Mouse (Mus musculus) adrenal gland, adult 8-10 months (tissue): ENCODE measurements at regions not wholly inside any gene's neighbourhood (a gene's known extent, or its start where the extent isn't known, plus 50 kb on each side); places are given as distances from the start of the nearest gene placed in this dataset.

ENCODE experiments used
- DNase-seq: peaks from one replicate; pipeline ENCODE4 v3.0.0; 2022

DNA sequence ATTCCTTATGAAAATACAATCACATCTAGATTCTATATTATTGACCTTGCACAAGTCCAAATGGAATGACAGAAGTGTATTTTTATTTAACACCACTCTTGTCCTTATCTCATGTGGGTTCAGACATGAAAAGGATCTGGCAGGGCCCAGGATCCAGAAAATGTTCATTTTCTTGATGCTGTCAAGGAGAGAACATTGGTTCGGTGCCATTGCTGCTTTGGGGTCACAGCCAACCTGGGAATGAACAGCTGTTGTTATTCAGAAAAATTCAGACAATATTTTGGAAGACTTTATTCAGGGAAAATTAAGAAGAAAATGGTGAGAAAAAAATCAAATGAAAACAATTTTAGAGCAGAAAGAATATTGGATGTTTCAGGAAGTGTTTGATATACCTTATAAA, 590.0 kb downstream of the Iqcm start:
- DNase-seq: no peak

DNA sequence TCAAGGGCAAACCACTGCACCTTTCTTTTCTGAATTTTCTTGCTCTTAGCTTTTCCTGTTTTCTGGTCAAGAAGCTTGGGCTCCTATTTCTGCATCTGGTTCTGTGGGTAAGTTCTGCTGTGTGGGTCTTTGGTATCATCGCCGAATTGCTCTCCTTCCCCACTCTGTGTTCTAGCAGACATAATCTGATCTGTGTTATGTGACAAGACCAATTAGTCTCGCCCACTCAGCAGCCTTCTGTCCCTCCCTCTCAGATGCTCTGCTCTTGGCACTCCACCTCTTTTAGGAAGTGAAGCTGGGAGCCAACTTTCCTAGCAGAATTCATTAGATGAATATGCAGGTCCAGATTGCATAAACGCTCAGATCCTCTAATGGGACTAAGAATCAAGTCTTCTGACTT, 603.5 kb downstream of the Iqcm start:
- no peak for DNase-seq

DNA sequence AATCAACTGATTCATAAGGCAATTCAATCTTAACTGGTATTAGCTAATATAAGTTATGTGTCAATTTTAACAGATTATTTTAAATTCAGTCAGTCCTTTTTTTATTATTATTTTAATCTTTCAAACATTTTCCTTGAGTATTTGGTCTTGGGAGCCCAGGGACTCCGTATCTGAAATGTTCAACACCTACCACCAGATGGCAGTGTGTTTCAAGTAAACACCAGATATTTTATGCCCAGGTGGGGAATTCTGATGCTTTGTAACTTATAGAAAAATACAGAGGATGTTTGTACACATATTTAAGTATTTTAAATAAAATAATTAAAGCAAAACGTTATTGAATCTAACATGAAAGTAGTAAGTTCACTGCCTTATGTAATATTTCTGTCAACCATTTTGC, 619.2 kb downstream of the Iqcm start:
- DNase-seq: no peak

DNA sequence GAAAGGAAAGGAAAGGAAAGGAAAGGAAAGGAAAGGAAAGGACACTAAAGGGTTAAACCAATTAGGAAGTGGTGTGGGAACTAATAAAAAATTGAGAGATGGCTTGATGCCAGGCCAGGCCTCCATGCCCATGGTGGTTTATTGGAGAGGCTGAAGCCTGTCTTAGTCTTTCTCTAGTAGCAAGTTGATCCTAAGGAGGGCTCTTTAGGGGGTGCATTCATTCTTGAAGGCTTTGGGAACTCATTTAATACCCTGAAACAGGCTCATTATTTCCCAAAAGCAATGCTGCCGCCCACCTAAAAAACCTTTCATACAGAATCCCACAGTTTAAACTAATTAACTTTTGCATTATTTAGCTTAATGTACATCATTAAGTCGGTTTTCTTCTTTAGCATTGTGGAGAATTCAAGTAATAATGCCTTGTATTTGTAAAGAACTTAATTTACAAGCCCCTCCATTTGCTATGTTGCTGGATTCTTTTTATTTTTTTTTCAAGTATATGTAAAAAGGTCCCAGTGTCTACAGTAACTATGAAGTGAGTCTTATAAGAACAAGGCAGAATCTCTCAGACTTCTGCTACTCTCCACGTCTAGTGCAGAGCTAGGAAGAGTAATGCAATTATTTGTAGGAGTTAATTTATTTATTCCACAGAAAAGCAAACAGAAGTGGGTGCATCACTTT, 624.3 kb downstream of the Iqcm start:
- DNase-seq: no peak

DNA sequence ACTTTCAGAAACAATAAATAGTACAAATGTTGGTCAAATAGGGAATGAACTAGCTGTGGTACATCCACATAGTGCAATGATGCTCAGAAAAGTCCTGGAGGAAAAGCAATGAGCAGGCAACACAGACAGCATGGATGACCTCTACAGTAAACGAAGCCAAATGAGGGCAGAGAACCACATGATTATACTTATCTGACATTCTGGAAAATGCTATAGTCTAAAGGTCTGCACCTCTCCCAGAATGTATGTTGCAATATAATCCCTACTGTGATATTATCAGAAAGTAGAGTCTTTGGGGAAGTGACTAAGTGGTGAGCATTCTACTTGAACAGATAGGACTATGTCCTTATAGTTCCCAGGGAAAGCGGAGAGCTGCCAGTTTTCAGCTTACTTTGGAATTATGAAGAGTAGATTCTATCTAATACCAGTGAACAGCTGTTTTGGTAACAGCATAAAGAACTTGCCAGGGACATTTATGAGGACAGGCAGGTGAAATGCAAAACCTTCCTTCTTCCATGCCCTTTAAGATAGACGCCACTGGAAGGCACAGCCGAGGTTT, 672.2 kb downstream of the Iqcm start:
- no peak for DNase-seq

DNA sequence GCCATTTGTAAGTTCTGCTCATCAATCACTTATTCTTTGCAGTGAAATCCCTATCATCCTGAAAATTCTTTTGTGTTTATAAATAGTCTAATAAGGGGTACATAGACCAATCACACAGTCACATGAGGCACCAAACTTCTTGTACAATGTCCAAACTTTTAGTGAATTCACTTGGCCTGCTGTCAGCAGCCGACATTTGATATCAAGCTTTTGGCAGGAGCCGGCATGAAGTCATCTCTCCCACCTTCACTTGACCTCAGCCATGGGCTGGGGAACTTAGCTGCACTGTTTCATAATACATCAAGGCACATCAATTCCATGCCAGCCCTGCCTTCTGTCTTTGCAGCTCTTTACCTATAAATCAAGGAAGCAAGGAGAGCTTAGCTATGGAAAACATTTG, 679.0 kb downstream of the Iqcm start:
- peak; percentile 33 for DNase-seq

DNA sequence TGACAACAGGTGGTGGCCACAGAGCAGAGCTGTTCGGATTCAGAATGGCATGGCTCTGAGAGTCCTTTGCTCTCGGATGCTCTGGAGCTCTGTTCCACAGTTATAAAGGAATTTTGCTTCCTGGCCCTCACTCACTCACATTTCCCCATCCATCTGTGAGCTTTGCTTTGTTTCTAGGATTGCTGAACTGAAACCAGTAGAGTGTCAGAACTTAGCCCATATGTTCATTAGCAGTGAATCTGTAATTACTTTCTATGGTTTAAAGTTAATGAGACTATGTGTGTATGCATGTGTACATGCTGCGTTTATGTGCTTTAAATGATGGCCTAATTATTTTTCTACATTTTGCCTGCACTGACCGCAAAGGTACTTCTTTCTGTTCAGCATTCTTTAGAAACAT, 688.7 kb downstream of the Iqcm start:
- DNase-seq: no peak

DNA sequence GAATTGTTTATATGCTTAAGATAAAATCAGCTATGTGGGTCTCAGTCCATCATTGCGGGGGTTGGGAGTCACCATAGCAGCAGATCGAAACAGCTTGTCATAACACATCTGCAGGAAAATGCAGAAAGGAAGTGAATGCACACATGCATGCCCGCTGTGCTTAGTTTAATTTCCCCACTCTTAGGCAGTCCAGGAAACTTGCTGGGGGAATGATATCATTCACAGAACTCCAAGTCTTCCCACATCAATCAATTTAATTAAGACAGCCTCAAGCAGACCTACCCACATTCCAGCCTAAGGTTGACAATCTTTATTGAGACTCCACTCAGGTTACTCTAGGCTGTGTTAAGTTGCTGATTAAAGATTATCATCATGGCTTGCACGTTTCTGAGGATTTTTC, 700.2 kb downstream of the Iqcm start:
- DNase-seq: no peak

DNA sequence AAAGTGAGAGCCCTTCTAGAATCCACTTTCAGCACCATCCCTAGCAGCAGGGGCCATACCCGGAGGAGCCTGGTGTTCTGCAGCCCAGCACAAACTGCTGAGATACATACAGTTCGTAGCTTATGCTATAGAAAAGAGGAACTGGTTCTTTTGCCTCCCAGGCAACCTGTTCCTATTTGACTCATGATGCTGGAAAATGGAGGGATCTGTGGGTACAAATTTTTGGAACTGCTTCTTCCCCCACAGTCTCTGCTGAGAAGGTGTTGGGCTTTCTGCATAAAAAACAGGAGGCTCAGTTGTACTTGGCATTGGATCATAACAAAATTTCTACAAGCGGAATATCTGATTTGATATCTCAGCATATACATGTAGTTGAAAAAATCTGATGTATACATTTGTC, 716.7 kb upstream of the Nr3c2 start:
- DNase-seq: no peak

DNA sequence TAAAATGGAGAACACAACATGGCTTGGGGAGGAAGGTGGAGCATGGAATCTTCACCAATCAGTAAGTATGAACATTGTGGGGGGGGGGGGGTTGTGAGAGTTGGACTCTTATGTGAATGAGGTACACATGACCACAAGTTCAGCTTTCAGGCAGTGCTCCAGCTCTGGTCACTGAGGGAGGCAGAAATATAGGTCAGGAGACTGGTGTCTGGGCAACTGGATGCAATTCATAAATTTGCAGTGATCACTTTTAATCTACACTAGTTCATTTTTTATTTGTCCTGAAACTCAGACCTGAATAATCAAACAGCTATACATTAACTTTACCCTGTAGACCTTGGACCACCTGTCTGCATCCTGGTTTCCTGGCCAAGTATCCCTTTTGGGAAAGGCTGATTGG, 715.4 kb upstream of the Nr3c2 start:
- no peak for DNase-seq

DNA sequence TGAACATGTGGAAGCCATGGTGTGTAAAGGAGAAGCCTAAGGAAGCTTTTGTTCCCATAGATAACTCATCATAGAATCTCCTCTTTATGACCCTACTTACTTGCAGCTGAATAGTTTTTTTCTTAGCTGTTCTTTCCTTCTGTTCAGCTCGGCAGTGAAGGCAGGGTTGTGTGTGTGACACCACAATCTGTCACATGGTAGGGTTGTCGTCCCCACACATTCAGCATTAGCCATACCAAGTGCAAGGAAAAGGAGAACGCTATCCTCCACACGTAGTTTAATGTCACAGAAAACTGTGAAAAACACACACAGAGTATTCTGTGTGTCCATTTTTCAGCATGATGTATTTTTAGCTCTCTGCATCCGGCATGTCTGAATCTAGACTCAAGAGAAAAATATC, 711.9 kb upstream of the Nr3c2 start:
- no peak for DNase-seq

DNA sequence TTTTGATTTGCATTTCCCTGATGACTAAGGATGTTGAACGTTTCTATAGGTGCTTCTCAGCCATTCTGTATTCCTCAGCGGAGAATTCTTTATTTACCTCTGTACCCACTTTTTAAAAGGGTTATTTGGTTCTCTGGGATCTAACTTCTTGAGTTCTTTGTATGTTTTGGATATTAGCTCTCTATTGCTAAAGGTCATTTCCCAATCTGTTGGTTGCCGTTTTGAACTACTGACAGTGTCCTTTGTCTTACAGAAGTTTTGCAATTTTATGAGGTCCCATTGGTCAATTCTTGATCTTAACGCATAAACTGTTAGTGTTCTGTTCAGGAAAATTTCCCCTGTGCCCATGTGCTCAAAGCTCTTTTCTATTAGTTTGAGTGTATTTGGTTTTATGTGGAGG, 687.4 kb upstream of the Nr3c2 start:
- DNase-seq: no peak

DNA sequence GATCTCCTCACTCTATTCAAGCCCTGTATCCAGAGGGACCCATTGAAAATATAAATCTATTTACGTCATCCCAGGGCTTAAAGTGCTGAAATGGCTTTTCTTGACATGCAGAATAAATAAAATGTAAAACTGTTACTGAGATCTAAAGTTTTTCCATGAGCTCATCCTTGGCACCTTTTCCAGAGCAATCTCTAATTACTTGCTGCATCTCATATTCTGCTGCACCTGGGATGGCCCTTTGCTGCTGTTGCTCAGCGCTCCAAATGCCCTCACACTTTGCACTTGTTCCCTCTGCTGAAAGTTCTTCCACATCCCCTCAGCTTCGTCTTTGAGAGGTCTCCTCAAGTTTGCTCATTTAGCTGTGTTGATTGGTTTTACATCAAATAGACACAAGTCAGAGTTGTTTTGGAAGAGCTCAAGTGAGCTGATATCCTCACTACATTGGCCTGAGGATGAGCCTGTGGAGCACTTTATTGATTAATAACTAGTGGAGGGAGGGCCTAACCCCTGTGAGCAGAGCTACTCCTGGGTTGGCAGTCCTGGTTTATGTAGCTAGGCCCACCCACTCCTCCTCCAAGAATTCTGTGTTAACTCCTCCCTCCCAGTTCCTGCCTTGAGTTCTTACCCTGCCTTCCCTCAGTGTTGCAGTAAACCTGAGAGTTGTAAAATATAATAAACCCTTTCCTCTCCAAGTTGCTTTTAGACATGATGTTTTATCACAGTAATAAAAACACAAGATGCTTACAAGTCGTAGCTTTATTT, 681.2 kb upstream of the Nr3c2 start:
- no peak for DNase-seq

DNA sequence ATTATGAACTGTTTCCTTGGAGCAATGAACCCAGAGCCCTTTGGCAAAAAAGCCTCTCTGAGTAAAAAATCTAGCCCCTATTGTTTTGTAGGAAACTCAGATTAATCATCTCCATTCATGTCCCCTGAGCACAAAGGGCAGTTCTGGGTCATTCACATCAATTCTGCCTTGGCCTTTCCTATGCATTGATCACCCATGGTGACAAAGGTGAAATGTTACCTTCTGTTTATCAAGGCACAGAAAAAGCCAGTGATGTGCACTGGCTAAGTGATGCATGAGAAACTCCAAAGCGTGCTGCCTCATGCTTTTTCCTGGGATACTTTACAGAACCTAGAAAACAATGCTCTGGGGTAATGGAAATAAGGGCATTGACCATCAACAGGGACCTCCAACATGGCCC, 668.4 kb upstream of the Nr3c2 start:
- DNase-seq: no peak

DNA sequence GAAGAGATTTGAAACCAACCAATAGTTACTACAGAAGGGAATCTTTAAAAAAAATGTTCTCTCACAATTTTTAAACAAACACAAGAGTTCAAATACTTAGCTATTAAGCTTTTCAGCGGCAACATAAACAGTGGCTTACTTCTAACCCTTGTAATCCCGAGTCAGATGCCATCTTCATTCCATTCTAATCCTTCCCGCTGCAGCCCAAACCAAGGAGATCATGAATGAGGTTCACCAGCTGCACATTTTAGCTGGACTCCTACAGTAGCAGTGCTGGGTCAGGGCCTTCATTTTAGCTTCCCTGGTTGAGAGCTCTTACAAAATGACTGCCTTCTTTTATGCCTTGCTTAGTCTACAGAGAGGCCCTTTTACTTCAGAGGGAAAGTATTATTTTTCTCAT, 650.0 kb upstream of the Nr3c2 start:
- no peak for DNase-seq

DNA sequence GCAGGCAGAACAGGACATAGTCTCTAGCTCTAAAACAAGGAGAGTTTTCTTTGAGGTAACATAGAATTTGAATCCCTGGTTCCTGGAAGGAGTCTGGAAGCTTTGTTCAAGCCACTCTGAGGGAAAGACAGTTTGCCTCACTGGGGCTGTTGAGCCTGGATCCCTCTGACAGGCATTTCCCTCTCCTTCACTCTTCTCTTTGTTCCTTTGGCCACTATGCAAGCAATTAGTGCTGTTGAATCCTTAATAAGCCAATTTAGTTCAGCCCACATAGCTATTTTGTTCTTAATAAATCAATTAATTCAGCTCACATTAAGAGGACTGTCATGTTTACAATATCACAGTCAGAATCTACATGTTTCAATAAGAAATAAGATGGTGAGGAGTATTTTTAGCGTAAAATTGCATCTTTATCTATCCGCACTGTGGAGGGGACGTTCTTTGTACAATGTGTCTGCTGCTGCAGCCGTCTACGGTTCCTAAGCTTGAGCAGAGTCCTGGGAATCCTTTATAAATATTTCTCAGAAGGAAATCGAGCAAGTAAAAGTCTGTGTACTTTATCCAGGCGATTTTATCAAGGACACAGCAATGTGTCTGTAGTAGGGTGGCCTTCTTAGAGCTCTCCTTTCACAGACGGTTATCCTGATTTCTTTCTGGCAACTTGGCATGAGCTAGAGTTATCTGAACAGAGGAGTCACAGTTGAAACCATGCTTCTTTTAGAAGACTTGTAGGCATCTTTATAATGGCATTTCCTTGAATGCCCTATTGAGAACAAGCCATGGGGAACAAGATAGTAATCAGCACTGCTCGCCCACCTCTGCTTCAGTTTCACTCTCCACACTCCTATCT, 646.9 kb upstream of the Nr3c2 start:
- DNase-seq: no peak
